Mouse (Mus musculus) hindbrain, embryonic 15.5 days (tissue): ENCODE measurements around the gene Cradd. TPM values are rescaled to one million over a fixed set of nuclear protein-coding genes. Genes with fewer than 3 reads are reported as not detected.

Experiments used
- ATAC-seq: fragments of 200-750 bp; cut with Nextera tagmentation; 2 replicates; pipeline ENCODE4 v1.8.0; 2017; ENCODE audit warnings: low read depth, moderate number of reproducible peaks, moderate TSS enrichment; ENCODE audit not compliant: low FRiP score
- H3K27ac ChIP-seq: fragments of 300-500 bp; sonication (generic); replicated peaks from 2 replicates; pipeline ENCODE4 v1.5.1; 2015; ENCODE audit warnings: mild to moderate bottlenecking, inconsistent platforms
- H3K27me3 ChIP-seq: fragments of 300-500 bp; sonication (generic); 2 replicates; pipeline ENCODE4 v1.6.1; 2015; ENCODE audit warnings: control low read depth, inconsistent platforms
- H3K36me3 ChIP-seq: fragments of 300-500 bp; sonication (generic); 2 replicates; pipeline ENCODE4 v1.6.1; 2015; ENCODE audit warnings: control low read depth, inconsistent platforms
- H3K4me1 ChIP-seq: fragments of 300-500 bp; sonication (generic); replicated peaks from 2 replicates; pipeline ENCODE4 v1.6.1; 2015; ENCODE audit warnings: control low read depth, inconsistent platforms
- H3K4me2 ChIP-seq: fragments of 300-500 bp; sonication (generic); 2 replicates; pipeline ENCODE4 v1.6.1; 2015; ENCODE audit warnings: moderate library complexity, mild to moderate bottlenecking, inconsistent platforms
- H3K4me3 ChIP-seq: fragments of 300-500 bp; sonication (generic); 2 replicates; pipeline ENCODE4 v1.5.1; 2015; ENCODE audit warnings: mild to moderate bottlenecking, inconsistent platforms
- H3K9ac ChIP-seq: fragments of 300-500 bp; sonication (generic); 2 replicates; pipeline ENCODE4 v1.6.1; 2015; ENCODE audit warnings: inconsistent platforms
- H3K9me3 ChIP-seq: fragments of 300-500 bp; sonication (generic); 2 replicates; pipeline ENCODE4 v1.6.1; 2016; ENCODE audit warnings: control low read depth, inconsistent platforms
- WGBS: fragments of 180-500 bp; shearing (Covaris S2); methylation state at CpG from one replicate; pipeline ENCODE4 v1.1.7; 2015; 5-methylcytosine and 5-hydroxymethylcytosine counted together
- polyA plus RNA-seq: library from polyadenylated mRNA; unstranded; fragments of >200 nt; fragmentation: Nextera tagmentation; extraction: Ambion mirVana; gene quantifications from 2 replicates; pipeline ENCODE4 v1.2.1, GENCODE M21; 2015

Gene Cradd
- polyA plus RNA-seq, result 6.0 and 9.4 TPM in 2 replicates

- Histone ChIP-seq H3K4me2 (peak within 1 kb of the TSS; percentile 82), H3K4me3 (peak within 1 kb of the TSS; percentile 55), H3K9me3 (no peaks in the 10 kb centered on the region), H3K36me3 (no peaks in the 10 kb centered on the region), H3K4me1 (peaks cover 17% of the 10 kb centered on the region), H3K27ac (peak within 1 kb of the TSS; percentile 96), H3K9ac (peak within 1 kb of the TSS; percentile 62), H3K27me3 (no peaks in the 10 kb centered on the region)
- WGBS, result under 1% methylated on average over 51 of the region's 51 CpGs
- ATAC-seq, result peak; percentile 92
Measured at GRCm38 (mm10) chr10:95323393-95324277, at the start of gene Cradd. Gene Cradd, minus strand, starts transcription at chr10:95324133.

DNA sequence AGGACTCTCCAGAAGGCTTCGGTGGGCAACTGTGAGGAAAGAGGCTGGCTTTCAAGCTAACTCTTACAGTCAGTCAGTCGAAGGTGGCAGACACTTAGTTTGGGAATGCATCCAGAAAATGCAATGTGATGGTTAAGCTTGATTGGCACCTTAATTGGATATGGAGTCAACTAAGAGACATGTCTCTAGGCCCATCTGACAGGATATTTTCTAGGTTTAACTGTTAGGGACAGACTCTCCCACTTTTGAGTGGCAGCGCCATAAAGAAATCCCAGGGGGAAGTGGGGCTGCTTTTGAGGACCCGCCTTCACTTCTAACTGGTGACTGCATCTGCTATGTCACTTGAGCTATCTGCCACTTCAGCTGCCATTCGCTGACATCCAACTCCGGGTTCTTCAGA, 49.4 kb upstream of the Cradd start:
- Histone ChIP-seq H3K9ac (no peak overlapping the region), H3K27ac (no peak overlapping the region)

GRCm38 (mm10) chr10:95371942-95372341, 48.0 kb upstream of the Cradd start:
- Histone ChIP-seq H3K4me3 (no peak overlapping the region), H3K9ac (no peak overlapping the region), H3K9me3 (no peaks in the 10 kb centered on the region), H3K4me1 (no peaks in the 10 kb centered on the region), H3K4me2 (no peak overlapping the region), H3K36me3 (no peaks in the 10 kb centered on the region), H3K27me3 (no peaks in the 10 kb centered on the region), H3K27ac (no peak overlapping the region)
- WGBS, result 91% methylated on average over 3 of the region's 3 CpGs
- ATAC-seq, result no peak

More for the DNA sequence above, 49.4 kb upstream of the Cradd start:
- no peak overlapping the region for H3K4me3 ChIP-seq
- no peaks in the 10 kb centered on the region for H3K27me3 ChIP-seq
- no peak overlapping the region for H3K4me2 ChIP-seq
- no peaks in the 10 kb centered on the region for H3K36me3 ChIP-seq
- 91% methylated on average over 6 of the region's 6 CpGs for WGBS
- no peaks in the 10 kb centered on the region for H3K9me3 ChIP-seq
- no peaks in the 10 kb centered on the region for H3K4me1 ChIP-seq
- ATAC-seq, result no peak

DNA sequence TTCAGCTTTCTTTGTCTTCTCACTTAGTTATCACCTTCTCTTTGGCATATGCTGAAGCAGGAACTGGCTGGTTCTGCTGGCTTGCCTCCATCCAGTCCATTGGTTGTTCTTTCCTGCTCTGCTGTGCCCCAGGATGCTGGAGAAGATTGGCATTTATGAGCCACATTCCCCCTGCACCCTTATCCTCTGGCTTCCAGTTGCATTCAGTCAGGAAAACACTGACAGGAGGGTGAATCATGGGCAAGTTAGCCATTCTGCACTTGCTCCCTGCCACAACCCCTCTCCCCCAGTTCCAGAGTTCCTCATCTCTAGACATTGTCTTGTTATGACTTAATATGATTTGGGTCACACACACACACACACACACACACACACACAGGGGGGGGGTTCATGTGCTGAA, 45.3 kb upstream of the Cradd start:
- Histone ChIP-seq H3K27ac (no peak overlapping the region), H3K4me3 (no peak overlapping the region), H3K4me1 (no peaks in the 10 kb centered on the region), H3K27me3 (no peaks in the 10 kb centered on the region), H3K4me2 (no peak overlapping the region), H3K9ac (no peak overlapping the region), H3K9me3 (no peaks in the 10 kb centered on the region), H3K36me3 (no peaks in the 10 kb centered on the region)
- ATAC-seq, result no peak

DNA sequence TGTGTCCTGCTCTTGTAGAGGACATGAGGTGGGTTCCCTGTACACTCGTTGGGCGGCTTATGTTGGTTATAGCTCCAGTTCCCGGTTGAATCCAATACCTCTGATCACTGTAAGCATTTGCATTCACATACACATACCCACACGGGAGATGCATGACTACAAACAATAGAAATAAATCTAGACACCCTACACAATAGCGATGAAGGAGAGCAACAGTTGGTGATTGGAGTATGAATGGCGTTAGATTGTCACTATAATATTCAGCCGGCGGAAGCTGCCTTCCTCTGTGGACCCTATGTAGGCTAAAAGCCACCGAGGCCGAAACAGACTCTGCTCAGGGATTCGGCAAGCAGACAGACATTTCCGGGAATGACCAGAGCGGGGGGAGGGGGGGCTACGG, 44.2 kb upstream of the Cradd start:
- Histone ChIP-seq H3K4me1 (no peaks in the 10 kb centered on the region), H3K27ac (no peak overlapping the region), H3K4me3 (no peak overlapping the region), H3K9me3 (no peaks in the 10 kb centered on the region), H3K36me3 (no peaks in the 10 kb centered on the region), H3K9ac (no peak overlapping the region), H3K27me3 (no peaks in the 10 kb centered on the region), H3K4me2 (no peak overlapping the region)
- 90% methylated on average over 14 of the region's 14 CpGs for WGBS
- ATAC-seq, result no peak

DNA sequence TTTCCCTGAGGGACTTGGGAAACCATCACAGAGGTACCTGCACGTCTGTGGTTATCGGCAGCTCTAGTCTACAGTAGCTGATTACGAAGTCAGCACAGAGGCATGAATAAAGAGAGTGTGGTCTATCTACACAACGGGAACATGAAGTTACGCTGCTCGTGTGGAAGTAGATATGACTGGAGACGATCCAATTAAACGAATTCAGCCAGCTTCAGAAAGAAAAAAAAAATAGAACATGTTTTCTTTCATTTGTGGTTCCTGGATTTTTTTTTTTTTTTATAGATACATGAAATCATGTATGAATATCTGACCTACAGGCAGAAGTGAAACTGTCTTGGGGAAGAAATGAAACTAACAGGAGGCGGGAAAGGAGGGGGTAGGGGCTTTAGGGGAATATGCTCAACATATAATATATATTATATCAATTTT, 43.7 kb upstream of the Cradd start:
- H3K4me1 ChIP-seq, result no peaks in the 10 kb centered on the region
- H3K4me3 ChIP-seq, result no peak overlapping the region
- ATAC-seq, result no peak
- WGBS, result 79% methylated on average over 9 of the region's 9 CpGs
- H3K27me3 ChIP-seq, result no peaks in the 10 kb centered on the region
- H3K36me3 ChIP-seq, result no peaks in the 10 kb centered on the region
- H3K4me2 ChIP-seq, result no peak overlapping the region
- no peak overlapping the region for H3K27ac ChIP-seq
- no peak overlapping the region for H3K9ac ChIP-seq
- no peaks in the 10 kb centered on the region for H3K9me3 ChIP-seq

- no peak overlapping the region for H3K27ac ChIP-seq
- no peak overlapping the region for H3K9ac ChIP-seq
- no peak overlapping the region for H3K4me2 ChIP-seq
- H3K9me3 ChIP-seq, result no peaks in the 10 kb centered on the region
- no peaks in the 10 kb centered on the region for H3K4me1 ChIP-seq
- 76% methylated on average over 7 of the region's 7 CpGs for WGBS
- no peak for ATAC-seq
- H3K27me3 ChIP-seq, result no peaks in the 10 kb centered on the region
- H3K4me3 ChIP-seq, result no peak overlapping the region
- H3K36me3 ChIP-seq, result no peaks in the 10 kb centered on the region
Measured at GRCm38 (mm10) chr10:95367241-95367640, 43.3 kb upstream of the Cradd start.

GRCm38 (mm10) chr10:95362326-95362725, 38.4 kb upstream of the Cradd start:
- Histone ChIP-seq H3K9ac (no peak overlapping the region), H3K9me3 (no peaks in the 10 kb centered on the region), H3K4me1 (no peaks in the 10 kb centered on the region), H3K27ac (no peak overlapping the region), H3K4me2 (no peak overlapping the region), H3K4me3 (no peak overlapping the region), H3K36me3 (no peaks in the 10 kb centered on the region), H3K27me3 (no peaks in the 10 kb centered on the region)
- ATAC-seq, result no peak
- WGBS, result 19% methylated on average over 2 of the region's 2 CpGs

DNA sequence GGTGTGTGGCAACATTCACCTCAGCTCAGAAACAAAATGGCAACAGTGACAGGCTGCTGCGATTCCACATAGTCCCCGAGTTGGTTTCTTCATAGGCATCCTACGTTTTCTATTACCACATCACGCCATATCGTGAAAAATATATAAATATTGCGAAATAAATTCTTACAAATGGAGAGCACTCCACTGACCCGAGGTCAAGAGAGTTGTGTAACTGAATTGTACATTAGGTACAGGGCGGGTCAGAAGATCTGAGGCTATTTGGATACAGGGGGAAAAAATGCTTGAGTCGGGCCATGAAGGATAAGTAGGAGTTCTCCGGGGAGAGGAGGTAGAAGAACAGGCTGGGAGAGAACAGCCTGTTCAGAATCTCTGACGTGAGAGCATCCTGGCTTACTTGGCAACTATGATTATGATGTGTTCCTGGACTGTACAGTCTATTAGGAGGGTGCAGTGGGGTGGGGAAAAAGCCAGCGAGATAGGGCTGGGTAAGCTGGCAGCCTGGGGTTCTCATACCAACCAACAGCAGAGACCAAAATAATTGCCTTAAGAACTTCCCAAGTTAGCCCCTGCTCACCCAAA, 37.4 kb upstream of the Cradd start:
- Histone ChIP-seq H3K27ac (no peak overlapping the region), H3K4me3 (no peak overlapping the region), H3K27me3 (no peaks in the 10 kb centered on the region), H3K4me2 (no peak overlapping the region), H3K9ac (no peak overlapping the region), H3K4me1 (no peaks in the 10 kb centered on the region), H3K9me3 (no peaks in the 10 kb centered on the region), H3K36me3 (no peaks in the 10 kb centered on the region)
- no peak for ATAC-seq
- WGBS, result 92% methylated on average over 12 of the region's 12 CpGs

- H3K9me3 ChIP-seq, result no peaks in the 10 kb centered on the region
- no peak for ATAC-seq
- peaks cover 5% of the 10 kb centered on the region for H3K4me1 ChIP-seq
- no peak overlapping the region for H3K9ac ChIP-seq
- no peaks in the 10 kb centered on the region for H3K36me3 ChIP-seq
- H3K4me2 ChIP-seq, result no peak overlapping the region
- H3K4me3 ChIP-seq, result no peak overlapping the region
- H3K27me3 ChIP-seq, result no peaks in the 10 kb centered on the region
- 89% methylated on average over 5 of the region's 5 CpGs for WGBS
- no peak overlapping the region for H3K27ac ChIP-seq
Measured at GRCm38 (mm10) chr10:95360048-95360447, 36.1 kb upstream of the Cradd start.

- WGBS, result 88% methylated on average over 3 of the region's 3 CpGs
- H3K9ac ChIP-seq, result no peak overlapping the region
- H3K36me3 ChIP-seq, result no peaks in the 10 kb centered on the region
- H3K4me2 ChIP-seq, result no peak overlapping the region
- H3K27me3 ChIP-seq, result no peaks in the 10 kb centered on the region
- peaks cover 5% of the 10 kb centered on the region for H3K4me1 ChIP-seq
- no peak for ATAC-seq
- no peak overlapping the region for H3K4me3 ChIP-seq
- H3K27ac ChIP-seq, result no peak overlapping the region
- H3K9me3 ChIP-seq, result no peaks in the 10 kb centered on the region
Measured at GRCm38 (mm10) chr10:95357721-95358120, 33.8 kb upstream of the Cradd start.

DNA sequence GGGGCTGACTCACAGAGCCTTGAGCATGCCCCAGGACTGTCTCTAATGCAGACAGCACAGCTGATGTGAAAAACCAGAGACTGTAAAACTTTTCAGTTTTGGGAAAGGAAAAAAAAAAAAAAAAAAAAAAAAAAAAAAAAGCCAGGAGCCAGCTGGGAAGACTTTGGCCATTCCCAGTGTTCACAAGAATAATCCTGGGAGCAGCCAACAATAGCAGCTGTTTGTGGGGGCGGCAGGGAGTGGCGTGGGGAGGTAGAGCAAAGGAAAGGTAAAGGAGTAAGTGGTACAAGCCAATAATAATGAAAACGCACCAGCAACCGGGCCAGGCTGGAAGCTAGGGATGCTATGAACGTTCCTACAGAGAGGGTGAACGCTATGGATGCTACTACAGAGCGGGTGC, 32.8 kb upstream of the Cradd start:
- peaks cover 5% of the 10 kb centered on the region for H3K4me1 ChIP-seq
- no peak overlapping the region for H3K27ac ChIP-seq
- WGBS, result 78% methylated on average over 7 of the region's 7 CpGs
- no peak overlapping the region for H3K9ac ChIP-seq
- H3K4me2 ChIP-seq, result no peak overlapping the region
- no peaks in the 10 kb centered on the region for H3K27me3 ChIP-seq
- 0 out of 2 replicates have a peak, but pooled peaks cover 6% of the 10 kb centered on the region for H3K9me3 ChIP-seq
- no peaks in the 10 kb centered on the region for H3K36me3 ChIP-seq
- H3K4me3 ChIP-seq, result no peak overlapping the region
- ATAC-seq, result no peak
